Mouse (Mus musculus) lung, adult 18-20 months (tissue): Measurements from ENCODE around the gene Eps8l3.
A peak's percentile ranks its signal among the peaks of the same experiment; 100 is the strongest.
"Not testable (repeated sequence)": the region's sequence is repeated elsewhere in the genome, so short reads cannot be mapped to it uniquely, and the experiment has no call there.

ENCODE experiments used
- DNase-seq, 2 experiments: peaks; one replicate each; pipeline ENCODE4 v3.0.0; 2022; ENCODE audit warnings: mixed read lengths in 2 of 2

Gene Eps8l3

DNA sequence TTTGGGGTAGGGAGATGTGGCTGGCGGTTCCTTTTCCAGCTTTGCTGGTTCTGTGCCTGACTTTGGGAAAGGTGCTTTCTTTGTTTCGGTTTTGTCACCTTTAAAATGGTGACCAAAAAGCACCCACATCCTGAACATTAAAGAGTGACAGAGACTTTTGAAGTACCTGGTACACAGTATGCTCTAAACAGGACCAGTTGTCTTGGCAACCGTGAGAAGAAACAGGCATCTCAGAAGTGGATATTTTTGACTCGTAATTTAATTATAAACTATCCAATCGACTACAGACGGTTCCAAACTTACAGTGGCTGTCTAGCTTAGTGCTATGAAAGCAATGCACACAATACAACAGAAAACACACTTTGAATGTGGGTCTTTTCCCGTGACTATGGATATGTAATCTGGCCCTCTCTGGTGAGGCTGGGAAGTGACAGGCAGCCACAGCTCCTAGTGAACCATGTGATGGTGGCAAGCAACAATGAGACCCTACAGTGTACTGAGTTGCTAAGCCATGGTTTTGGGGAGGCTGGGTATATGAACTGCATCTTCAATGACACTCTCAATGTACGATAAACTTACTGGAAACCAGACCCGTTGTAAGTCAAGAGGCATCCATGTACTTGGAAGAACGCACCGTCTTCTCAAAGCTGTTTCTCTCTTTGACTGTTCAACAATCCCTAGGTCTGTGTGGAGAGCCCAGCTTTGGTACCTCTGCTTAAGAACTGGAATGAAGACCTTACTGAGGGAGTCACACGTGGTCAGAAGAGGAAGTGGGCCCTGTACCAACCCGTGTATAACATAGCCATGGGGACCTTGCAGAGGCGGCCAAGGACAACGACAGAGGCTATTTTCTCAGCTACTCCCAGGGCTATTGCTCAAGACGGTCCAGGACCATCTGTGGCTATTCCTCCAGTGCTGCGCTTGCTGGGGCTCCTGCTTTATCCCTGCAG is 23.5 kb upstream of the Eps8l3 start:
- DNase-seq: no peak

DNA sequence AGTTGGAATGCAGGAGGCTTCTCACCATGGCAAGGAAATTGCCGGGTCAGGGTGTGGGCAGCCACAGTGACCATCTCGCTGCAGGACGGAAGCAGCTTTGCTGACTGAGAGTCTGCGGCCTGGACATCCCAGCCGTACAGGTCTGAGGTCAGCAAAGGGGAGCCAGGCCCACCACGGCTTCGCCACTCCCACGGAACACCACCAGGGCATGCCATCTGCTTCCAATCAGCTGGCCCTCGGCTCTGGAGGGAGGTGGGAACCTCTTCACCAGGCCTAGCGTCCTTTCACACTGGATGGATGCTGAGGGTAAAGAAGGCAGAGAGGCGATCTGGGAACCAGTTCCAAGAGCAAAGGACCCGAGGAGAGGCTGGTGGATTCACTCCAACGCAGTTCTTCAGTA is 21.7 kb upstream of the Eps8l3 start:
- DNase-seq: no peak

DNA sequence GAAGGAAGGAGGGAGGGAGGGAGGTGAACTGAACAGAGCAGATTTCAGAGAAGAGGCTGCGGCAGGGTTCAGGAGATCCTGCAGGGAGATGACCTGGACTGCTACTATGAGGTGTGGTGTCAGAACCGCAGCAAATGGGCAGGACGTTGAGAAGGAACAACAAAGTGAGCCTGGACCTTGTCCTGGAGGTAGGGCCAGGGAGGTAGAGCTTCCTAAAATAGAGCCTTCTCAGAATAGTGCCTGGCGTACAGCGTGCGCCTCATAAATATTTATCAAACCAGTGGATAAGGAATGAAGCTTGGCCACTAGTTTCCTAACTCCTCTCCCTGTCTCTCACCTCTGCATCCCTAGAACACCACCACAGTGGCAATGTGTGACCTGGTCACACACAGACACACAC is 19.4 kb upstream of the Eps8l3 start:
- DNase-seq: no peak

DNA sequence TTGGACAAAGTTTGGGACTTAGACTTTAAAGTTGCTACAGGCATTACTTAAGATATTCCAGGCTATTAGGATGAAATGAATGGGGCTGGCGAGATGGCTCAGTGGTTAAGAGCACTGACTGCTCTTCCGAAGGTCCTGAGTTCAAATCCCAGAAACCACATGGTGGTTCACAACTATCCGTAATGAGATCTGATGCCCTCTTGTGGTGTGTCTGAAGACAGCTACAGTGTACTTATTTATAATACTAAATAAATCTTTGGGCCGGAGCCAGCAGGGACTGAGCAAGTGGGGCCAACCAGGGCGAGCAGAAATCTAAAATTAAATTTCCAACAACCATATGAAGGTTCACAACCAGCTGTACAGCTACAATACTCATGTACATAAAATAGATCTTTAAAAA is 15.5 kb upstream of the Eps8l3 start:
- DNase-seq: not testable (repeated sequence)

DNA sequence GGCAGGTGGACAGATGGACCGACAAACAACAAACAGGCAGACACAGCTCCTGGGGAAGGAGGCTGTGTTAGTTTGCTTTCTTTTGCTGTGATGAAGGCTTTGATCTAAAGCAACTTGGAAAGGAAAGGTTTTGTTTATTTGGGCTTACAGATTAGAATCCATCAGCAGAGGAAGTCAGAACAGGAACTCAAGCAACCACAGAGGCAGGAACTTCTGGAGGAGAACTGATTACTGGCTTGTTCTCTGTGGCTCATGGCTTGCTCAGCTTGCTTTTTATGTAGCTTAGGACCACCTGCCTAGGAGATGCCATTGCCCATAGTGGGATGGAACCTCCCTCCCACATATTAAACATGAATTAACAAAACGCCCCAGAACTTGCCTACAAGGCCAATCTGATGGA is 14.6 kb upstream of the Eps8l3 start:
- DNase-seq: no peak

DNA sequence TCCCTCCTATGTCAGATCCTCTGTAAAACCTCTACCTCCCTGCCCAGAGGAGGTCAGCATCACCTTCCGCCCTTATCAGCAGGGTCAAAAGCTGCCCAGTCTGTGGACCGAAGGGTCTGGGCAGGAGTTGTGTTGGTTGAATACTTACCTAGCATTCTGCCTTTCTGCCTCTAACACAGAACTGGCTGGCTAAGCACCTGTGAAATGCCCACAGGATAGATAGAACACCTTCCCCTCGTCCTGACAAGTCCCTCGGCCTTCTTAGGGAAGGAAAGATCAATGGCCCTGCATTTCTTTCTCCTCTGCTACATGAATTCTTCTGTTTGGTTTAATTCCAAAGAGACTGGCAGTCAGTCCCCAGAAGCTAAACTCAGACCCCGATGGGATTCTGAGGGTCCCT is 13.6 kb upstream of the Eps8l3 start:
- no peak for DNase-seq

DNA sequence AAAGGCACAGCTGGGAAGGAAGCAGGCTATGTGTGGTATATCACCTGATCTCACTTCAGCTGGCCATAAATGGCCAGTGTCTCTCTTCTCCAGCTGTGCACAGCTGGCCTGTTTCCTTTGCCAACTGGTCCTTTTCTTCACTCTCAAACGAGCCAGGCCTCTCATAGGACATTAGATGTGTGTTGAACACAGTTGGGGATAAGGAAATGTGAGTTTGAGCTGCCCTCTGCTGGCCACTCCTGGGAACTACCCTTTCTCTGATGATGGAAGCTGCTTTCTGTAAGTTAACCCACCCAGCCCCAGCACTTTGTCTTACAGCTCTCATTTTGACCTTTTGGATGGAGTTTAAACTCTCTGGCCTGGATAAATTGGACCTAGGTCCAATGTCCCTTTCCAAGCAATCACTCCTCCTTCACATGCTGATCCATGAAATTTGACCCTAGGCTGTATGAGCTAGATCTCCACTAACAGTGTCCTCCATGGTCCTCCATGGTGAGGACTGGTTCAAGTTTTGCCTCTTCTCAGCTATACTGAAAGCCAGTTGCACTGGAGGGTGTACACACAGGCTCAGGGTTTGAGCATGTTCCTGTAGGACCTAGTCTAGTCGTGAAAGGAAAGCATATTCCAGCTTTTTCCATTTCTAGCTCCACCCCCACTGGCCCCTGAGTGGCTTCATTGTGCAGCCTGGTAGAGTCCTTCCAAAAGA is 13.0 kb upstream of the Eps8l3 start:
- peak; percentile 89 to 90 for DNase-seq

DNA sequence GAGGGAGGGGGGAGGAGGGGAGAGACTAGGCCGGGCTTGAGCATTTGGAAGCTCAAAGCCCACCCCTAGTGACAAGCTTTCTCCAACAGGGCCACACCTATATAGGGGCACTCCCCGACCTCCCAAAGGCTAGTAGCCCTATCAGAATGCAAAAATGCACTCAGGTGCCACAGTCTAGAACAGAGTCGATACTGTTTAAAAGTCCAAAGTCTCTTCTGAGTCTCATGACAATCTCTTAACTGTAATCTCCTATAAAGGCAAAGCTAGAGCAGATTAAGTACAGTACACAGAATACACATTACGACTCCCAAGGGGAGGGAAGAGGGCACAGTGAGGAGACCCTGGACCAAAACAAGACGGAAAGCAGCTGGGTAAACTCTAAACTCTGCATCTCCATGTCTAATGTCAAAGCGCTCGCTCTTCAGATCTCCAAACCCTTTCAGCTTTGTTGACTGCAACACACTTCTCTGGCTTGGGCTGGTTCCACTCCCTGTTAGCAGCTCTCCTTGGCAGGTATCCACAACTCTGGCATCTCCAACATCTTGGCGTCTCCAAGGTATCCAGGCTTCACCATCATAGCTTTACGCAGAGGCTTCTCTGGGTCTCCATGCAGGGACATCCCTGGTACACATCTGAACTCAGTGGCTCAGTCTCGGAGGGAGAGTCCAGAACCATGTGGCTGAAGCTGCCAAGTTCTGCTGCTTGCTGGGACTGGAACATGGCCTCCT is 11.5 kb upstream of the Eps8l3 start:
- no peak for DNase-seq

DNA sequence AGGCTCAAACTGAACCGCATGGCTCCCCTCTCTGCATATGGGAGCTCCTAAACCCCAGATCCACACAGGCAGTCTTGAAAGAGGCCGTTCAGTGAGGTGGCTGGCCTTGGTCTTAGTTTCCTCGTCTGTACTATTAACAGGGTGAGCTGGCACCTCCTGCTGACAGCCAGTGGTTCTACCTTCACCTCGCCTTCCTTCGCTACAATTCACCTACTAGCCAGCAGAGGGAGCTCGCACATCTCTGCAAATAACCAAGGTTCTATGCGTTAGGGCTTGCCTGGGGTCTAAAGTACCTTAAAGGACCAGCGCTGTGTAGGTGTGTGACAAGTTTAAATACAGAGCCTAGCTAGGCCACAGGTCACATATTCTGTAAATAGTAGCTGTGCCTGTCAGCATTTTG is 9.9 kb upstream of the Eps8l3 start:
- DNase-seq: peak; percentile 81 to 84

DNA sequence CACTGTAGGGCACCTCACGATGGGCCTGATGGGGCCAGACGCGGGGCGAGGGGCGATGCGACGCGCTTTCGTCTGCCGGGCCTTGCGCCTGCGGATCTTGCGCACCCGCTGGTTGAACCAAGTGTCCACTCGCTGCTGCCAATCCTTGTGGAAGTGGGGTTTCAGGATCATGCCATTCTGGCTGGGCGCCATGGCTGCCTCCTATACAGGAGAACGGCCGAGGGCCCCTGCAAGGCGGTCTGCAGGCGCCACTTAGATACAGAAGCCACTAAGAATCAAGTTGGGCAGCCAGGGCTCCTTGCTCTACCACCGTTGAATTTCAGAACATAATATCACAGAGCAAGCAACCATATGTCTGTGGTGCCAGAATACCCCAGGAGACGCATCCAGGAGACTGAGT is 8.6 kb upstream of the Eps8l3 start:
- no peak for DNase-seq

DNA sequence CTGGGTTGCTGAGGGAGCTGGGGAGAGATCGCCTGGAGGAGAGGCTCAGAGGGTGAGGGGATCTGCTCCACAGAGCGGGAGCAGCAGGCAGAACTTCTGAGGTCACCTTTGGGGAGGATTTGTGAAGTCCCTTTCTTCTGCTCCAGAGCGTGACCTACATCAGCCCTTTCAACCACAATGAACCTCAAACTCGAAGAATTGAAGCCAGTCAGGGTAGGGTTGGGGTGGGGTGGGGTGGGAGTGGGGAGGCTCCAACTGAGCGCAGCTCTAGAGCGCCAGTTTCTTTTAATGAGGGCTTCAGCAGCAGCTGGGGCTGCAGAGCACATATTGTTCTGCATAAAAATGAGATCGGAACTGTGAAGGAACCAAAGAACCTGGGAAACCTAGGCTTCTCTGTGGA is 7.9 kb upstream of the Eps8l3 start:
- DNase-seq: no peak

DNA sequence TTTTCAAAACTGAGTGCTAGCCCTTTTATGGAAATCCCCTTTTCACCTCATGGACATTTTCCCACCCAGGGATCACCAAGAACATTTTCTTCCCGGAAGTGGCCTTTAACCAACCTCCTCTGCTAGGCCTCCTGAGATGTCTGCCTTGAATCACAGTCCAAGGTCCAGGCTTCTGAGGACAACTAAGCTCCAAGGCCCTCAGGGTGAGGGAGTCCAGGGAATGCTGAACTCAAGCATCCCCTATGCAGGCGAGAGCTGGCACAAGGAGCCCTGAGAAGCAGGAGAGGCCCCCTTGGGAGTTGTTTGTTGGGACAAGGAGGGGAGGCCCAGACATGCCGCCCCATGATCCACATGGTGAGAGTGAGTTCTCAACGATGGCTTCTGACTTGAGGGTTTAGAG is 7.1 kb upstream of the Eps8l3 start:
- DNase-seq: no peak

DNA sequence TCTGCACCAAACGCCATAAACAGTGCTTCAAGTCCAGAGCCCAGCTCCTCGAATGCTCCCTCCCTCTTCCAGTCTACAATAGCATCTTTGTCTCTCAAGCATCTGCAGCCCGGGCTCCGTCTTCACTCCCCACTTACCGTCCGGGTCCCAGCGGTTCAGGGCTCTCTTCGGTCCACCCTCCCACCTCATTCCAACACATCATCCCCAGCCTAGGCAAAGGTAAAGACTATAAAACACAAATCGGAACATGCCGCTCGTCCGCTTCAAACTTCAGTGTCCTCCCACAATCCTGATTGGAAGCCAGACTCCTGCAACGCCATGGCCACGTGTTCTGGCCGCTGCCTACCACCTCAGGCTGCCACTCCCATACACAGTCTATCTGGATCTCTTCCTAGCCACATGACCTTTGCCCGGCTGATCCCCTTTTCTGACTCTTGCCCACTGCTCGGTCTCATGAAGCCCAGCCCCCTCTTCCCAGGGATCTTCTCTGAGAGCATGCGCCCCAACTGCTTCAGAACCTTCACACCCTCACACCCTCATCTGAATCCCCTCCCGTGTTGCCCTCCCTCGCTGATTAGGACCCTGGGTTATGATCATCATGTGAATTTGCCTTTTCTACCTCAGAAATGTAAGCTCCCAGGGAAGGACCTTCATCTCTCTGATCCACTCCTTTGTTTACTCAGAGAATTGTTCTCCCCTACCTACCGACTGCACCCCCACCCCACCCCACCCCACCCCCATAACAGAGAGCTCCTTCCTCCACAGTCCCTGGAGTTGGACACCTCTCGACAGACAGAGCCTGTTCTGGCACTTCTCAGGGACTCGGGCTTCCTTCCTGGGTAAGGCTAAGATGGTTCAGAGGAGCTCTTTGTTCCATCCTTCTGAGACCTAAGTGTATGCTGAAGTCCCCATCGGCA is 3.4 kb upstream of the Eps8l3 start:
- DNase-seq: no peak

DNA sequence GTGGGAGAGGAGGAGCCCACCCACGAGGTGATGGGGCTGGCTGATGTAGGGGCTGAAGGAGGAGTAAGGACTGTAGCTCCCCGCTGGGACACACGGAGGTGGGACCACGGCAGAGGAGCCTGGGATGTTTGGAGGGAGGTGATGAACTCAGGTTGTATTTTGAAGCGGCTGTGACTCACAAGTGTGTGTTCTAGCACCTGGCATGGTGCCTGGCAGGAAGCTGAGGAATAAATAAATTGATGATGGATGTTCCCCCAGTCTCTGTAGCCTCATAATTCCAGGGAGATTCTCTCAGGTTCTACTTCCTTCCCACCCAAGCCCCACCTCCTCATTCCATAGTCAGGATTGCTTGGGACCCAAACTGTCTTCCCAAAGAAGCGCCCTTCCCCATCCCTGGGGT is 1.8 kb upstream of the Eps8l3 start:
- DNase-seq: no peak

DNA sequence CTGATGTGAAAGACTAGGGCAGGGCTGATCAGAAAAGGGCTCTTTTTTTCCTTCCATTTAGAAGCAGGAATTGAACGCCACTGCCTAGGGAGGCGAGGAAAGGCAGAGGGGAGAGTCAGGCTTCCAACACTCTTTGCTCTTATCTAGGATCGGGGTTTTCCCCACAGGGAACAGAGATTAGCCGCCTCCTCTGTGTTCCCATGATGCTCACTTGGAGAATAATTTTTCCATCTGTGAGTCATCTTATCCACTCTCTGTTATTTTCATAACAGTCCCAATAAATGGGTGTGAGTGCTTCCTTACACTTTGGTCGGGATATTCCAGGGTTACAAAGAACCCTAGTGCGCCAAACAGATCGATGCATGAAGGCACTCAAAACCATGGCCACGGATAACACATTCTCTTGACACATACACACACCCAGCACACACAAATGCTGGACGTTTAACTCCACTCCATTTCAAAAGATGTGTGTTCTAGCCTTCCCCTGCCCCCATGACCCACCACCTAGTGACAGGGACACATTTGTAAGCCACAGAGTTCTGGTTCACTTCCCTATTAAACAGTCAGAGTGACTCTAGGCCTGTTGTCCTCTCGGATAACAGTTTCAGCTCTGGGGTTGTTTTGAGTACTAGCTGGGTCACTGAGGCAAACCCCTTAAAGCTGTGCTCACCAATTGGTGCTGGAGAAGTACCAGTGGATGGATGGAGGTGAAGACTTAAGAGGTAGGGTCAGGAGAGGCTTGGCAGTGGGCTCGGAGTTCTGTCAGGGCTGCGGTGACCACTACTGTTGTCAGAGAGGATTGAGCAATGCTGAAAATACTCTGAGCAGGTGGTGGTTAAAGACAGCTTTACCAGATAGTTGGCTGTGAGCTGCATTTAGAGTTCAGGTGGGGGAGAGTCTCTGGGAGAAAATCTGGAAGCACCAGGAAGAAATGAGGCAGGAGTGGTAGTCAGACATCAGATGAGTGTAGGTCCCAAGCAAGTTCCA is 1.0 kb downstream of the Eps8l3 start:
- no peak for DNase-seq

DNA sequence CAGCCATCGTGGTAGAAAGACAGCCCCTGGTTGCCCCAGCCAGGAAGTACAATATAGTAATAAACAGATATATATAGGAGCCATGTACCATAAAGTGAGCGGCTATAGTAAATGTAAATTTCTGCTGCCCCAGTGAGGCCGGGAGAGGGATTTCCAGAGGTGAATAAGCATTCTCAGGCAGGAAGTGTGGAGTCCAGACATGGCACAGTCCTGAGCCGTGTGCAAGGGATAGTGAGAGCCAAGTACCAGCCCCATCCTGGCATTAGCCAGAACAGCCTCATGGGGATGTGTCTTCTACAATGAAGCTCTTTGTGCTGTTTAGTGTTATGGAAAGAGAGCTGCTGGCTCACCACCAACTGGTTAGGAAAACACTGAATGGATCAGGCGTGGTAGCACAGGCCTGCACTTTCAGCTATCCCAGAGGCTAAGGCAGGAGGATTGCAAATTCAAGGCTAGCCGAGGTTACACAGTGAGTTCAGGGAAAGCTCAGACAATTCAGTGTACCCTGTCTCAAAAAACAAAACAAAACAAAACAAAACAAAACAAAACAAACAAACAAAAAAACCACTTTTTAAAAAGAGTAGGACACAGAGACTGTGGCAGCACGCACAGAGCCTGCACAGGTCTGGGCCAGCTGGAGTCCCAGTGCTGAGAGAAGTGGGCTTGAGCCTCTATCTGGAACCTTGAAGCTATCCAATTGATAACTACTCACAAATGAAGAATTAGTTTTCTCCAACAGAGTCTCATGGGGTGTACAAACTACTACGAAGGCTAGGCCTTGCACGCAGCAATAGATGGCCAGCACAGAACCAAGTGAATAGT is 10.9 kb downstream of the Eps8l3 start:
- no peak for DNase-seq

DNA sequence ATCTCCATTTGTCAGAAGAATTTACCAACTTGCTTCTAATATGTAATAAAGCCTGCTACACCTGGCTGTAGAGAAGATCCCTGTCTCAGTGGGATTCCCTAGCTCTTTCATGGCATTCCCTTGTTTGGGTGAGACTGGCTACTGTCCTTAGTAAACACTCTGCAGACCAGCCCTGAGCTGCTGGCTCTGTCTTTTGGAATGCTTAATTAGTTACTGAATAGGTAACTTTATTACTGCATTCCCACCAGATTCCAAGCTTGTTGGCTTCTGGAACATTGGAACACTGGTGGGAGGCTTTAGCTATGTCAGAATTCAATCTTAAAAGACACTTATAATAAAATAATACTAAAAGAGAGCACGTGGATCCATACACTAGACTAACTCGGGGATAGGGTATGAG is 12.2 kb downstream of the Eps8l3 start:
- DNase-seq: not testable (repeated sequence)

DNA sequence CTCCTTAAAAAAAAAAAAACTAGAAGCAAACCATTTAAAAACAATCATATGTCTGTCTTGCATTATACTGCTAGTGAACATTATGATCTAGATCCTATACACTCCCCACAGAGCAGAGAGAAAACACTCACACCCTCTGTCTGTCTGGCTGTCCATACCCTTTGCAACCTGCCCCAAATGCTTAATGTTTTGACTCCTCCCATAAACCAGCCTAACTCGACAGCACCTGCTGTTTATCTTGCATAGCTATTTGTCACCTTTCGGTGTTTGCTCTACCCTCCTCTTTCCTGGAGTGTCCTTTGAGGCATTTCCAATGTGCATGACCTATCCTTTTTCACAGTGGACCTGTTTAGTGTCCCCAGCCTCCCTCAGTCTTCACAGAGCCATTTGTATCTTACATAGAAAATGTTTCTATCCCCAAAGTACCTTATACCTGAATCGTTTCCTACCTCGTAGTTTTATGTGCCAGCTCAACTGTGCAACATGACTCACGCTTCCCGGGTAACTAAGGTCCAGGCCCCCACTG is 18.2 kb downstream of the Eps8l3 start:
- no peak for DNase-seq

DNA sequence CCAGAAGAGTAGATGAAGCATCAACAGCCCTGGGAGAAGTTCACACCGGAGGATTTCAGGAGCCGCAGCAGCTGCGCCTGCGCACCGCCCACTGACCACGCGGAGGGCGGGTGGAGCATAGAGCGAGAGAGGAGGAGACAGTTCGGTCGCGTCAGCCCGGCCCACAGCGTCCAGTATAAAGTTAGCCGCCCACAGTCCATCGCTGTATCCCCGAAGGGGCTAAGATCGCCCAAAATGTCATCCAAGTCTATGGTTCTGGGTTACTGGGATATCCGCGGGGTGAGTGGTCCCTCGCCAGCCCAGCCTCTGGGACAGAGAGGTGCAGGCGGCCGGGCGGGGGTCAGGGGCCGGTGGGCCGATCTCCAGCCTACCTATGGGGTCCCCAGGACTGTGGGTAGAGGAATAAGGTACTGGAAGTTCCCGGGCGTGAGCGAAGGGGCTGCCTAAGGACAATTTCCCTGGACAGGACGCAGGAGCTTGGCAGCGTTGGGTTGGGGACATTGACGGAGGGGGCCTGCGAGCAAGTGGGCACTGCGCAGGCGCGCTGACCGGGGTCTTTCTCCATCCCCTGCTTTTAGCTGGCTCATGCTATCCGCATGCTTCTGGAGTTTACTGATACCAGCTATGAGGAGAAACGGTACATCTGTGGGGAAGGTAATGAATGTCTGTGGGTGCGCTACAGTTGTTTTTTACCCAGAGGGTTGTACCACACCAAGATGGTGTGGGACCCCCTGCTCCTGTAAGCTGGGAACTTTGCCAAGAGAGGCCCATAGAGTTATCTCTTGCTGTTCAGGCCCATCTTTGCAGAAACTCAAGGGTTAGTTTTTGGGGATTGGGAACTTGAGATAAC is 18.9 kb downstream of the Eps8l3 start, which contains the start of gene Gstm5:
TSS of gene Gstm5 (plus strand) at position 102 of the 850 bp plus-strand sequence.
- peak; percentile 78 to 83 for DNase-seq
